Mouse (Mus musculus) splenic B cell, adult 2 months (primary cell): ENCODE data around the gene Pqlc2.

Source experiments
- DNase-seq: peaks from one replicate; pipeline ENCODE4 v3.0.0-alpha.2; 2011; ENCODE audit warnings: low read depth, low spot score
- H3K27me3 ChIP-seq: 2 replicates; pipeline ENCODE4 v1.6.1; 2012; ENCODE audit warnings: mild to moderate bottlenecking, low read length, moderate library complexity, mixed read lengths; ENCODE audit not compliant: control insufficient read depth, poor library complexity, insufficient read depth, severe bottlenecking
- H3K36me3 ChIP-seq: 2 replicates; pipeline ENCODE4 v1.6.1; 2012; ENCODE audit warnings: mild to moderate bottlenecking, low read length, moderate library complexity, mixed read lengths; ENCODE audit not compliant: control insufficient read depth, poor library complexity, insufficient read depth, severe bottlenecking

Gene Pqlc2

DNA sequence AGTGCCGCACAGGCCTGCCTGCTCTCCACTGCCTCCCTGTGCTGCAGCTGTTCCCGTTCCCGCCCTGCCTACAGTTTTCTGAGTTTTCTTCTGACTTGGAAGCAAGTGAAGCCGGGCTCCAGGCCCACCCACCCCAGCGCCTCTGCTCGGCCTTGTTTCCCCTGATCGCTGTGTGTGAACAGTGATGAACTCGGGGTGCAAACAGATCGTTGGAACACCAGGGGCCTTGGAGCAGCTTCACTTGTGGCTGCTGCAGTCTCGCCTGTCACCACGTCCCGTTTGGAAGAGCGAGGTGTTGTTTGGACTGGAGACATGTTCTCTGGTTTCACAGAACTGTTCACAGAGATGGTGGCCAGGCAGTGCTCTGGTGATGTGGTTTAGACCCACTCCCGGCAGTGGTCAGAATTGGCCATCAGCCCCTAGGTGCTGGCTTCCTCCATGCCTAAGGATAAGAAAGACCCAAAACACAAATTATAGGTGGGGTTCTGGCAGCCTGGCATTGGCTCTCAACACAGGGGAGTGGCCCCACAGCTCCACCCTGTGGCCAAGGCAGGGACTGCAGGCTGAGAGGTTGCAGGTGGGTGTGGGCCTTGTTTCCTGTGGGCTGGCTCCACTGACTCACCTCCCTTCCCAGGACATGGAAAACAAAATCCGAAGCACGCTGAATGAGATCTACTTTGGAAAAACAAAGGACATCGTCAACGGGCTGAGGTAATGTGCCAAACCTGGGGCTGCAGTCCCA is 23.2 kb downstream of the Pqlc2 start:
- DNase-seq: peak; percentile 81
- H3K27me3 ChIP-seq: no peaks in the 10 kb centered on the region

DNA sequence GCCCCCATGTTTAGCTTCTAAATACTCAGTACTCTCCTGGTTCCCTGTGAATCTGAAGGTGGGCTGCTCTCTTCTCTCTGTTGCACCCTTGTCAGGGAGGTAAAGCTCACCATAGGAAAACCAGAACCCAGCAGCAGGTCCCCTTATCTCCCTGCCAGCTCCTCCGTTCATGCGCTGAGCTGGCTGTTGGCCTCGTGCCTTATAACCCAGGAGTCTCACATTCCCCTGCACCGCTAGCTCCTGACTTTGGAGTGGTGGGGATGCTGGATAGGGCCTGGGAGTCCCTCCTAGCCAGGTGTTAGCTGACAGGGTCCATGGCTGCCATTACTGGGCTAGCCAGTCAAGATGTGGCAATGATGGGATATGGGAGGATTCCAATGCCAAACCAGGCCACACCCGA is 24.3 kb downstream of the Pqlc2 start:
- H3K27me3 ChIP-seq: no peaks in the 10 kb centered on the region
- peaks cover 7% of the 10 kb centered on the region for H3K36me3 ChIP-seq
- no peak for DNase-seq

More for the DNA sequence above, 23.2 kb downstream of the Pqlc2 start:
- H3K36me3 ChIP-seq: peaks cover 8% of the 10 kb centered on the region

DNA sequence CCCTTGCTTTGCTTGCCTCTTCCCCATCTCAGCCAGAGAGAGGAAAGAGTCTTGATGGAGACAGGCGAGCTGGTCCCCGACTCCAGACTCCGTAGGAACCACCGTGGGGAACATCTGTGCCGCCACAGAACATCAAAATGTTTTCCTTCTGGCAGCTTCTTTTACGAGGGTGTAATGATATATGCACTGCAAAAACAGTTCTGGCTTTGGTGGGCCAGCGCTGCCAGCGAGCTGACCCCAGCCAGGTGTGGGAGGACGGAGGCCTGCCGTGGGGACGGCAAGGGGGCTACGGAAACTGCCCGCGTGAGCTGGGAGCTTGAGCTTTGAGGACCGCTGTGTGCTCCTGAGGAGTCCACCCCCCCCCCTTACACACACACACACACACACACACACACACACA is 25.6 kb downstream of the Pqlc2 start:
- DNase-seq: no peak
- Histone ChIP-seq H3K27me3 (no peaks in the 10 kb centered on the region), H3K36me3 (peaks cover 3% of the 10 kb centered on the region)

DNA sequence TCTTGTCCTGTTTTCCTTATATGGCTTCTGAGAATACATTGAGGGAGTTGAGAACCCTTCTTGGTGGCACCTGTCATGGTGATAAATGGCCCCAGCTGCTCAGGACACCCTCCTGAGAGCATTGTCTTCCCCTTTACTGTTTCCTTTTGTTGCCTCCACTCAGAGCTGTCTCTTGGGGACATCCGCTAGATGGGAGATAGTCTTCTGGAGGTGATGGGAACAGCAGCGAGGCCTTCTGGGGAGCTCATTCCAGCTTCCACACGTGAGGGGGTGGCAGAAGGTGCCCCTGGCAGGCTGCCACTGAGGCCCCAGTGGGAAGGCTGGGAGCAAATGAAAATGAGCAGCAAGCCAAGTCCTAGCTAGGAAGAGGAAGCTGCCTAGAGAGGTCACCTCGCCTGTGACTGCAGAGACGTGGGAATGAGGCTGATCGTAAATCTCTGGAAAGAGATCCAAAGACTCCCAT is 27.5 kb downstream of the Pqlc2 start:
- H3K27me3 ChIP-seq: no peaks in the 10 kb centered on the region
- no peak for DNase-seq
- peaks cover 3% of the 10 kb centered on the region for H3K36me3 ChIP-seq

DNA sequence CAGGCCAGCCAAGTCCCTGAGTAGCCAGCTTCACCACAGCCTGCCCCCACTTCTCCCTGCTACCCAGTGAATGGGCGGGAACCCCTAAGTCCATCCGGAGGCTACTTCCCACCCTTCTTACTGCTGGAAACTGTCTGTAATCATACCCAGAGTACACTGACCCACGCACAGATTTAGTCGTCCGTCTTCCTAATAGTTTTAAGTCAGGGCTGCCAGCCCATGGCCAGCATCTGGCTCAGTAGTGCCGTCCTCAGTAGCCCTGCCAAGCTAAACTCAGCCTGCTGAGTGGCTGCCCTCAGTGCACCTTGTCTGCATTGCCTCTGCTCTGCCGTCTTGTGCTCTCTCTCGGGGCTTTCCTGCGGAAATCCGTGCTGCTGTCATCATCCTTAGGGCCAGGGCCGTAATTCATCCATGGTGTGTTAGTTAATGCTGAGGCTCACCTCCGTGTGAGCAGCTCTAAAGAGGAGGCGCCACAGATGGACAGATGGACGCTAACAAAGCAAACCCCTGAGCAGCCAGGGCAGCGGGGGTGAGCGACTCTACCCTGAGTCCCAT is 28.6 kb downstream of the Pqlc2 start:
- Histone ChIP-seq H3K27me3 (no peaks in the 10 kb centered on the region), H3K36me3 (peaks cover 3% of the 10 kb centered on the region)
- no peak for DNase-seq

DNA sequence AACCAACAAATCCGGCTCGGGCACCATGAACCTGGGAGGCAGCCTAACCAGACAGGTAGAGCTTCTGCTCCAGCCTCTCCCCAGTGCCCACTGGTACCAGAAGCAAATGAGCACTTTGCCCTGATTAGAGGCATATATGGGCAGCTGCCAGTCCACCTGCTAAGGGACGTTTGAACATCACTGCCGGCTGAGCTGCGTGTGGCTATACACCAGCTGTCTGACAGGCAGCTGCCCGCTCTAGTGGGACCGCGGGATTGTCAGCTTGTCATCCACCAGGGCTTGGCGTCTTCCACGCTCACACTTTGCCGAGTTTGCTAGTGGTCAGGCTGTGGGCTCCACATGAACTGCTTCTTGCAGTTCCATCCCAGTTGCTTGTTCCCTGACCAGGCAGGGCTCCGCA is 30.0 kb downstream of the Pqlc2 start:
- H3K27me3 ChIP-seq: no peaks in the 10 kb centered on the region
- DNase-seq: no peak

DNA sequence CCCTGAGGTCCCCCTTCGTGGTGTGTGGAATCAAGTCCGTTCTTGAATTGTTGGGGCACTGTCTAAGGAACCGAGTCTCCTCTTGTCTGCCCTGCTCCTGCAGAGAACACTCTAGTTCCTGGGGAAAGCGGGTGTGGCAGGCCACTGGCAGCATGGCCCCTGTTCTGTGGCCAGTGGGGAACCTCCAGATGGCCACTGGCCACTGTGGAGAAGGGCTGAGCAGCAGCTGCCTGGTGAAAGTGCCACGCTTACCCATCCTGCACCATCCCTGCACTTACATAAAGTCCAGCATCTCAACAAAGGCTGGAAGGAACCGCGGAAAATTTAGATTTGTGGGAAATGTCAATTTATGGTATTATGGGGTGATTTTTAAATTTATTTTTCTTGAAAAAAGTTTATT is 34.1 kb downstream of the Pqlc2 start:
- H3K36me3 ChIP-seq: no peaks in the 10 kb centered on the region; the same call in none of the 2 replicates

More for the DNA sequence above, 30.0 kb downstream of the Pqlc2 start:
- H3K36me3 ChIP-seq: peaks cover 3% of the 10 kb centered on the region

DNA sequence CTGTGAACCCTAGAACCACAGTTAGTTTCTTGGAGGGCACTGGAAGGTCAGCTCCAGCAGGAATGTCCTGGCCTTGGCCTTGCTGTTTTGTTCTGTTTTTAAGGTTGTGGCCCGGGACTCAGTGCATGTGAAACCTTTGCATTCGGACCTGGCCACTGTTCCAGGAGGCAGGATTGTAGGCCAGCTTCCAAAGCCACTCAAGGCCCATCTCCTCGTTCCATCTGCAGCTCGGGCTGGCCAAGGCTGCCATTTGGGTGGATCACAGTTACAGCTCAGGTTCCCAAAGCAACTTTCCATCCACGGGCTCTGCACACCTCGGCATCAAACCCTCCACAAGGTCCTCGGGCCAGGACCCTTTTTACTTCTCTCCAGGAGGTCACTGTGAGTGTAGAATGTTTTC is 35.9 kb downstream of the Pqlc2 start:
- DNase-seq: no peak
- no peaks in the 10 kb centered on the region for H3K27me3 ChIP-seq
- no peaks in the 10 kb centered on the region; the same call in none of the 2 replicates for H3K36me3 ChIP-seq

More for the DNA sequence above, 34.1 kb downstream of the Pqlc2 start:
- DNase-seq: no peak
- H3K27me3 ChIP-seq: no peaks in the 10 kb centered on the region

DNA sequence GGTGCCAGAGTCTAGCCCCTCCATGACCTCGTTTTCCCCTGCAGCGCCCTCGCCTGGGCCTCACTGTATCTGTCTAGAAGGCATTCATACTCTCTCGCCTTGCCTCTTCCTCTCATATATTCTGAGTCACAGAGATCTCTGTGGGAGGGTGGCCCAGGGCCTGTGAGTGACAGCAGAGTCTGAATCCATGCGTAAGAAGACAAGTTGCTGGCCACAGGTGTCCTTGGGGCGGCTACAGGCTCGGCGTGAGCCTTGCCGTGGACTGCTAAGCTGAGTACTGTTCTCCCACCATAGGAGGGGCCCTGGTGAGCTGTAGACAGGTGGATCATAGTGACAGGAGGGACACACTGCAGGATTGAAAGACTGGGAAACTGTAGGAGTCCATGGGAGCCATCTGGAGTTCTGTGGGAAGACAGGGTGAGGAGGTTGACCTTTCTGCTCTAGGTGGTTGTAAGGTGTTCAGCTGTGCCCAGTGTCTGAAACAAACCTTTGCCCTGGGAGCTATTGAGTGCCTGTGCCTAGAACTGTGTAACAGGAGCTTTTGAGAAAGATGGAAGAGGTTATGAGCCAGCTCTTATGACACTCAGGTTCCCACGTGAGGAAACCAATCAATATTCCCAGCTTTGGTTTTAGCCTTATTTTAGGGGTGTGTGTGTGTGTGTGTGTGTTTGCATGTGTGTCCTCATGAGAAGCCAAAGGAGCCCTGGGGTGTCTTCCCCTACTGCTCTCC is 37.4 kb downstream of the Pqlc2 start:
- H3K27me3 ChIP-seq: no peaks in the 10 kb centered on the region
- DNase-seq: no peak
- H3K36me3 ChIP-seq: no peaks in the 10 kb centered on the region; the same call in none of the 2 replicates

DNA sequence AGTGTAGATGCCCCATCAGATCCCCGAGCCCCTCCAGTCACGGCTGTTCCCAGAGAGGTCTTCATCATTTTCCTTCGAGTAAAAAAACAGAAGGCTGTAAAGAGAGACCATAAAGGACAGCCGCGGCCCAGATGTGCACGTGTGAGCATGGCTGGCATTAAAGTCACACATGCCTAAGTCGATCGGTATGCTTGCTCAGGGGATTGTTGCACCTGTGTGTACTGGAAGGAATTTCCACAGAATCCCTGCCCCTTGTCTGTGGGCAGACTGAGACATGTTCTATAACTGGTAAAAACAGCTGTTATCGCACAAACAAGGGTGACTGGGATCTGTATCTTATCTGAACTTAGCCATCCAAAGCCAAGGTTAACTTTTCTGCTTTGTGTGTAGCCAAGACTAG is 38.9 kb downstream of the Pqlc2 start:
- no peak for DNase-seq
- H3K36me3 ChIP-seq: no peaks in the 10 kb centered on the region; the same call in none of the 2 replicates
- no peaks in the 10 kb centered on the region for H3K27me3 ChIP-seq

DNA sequence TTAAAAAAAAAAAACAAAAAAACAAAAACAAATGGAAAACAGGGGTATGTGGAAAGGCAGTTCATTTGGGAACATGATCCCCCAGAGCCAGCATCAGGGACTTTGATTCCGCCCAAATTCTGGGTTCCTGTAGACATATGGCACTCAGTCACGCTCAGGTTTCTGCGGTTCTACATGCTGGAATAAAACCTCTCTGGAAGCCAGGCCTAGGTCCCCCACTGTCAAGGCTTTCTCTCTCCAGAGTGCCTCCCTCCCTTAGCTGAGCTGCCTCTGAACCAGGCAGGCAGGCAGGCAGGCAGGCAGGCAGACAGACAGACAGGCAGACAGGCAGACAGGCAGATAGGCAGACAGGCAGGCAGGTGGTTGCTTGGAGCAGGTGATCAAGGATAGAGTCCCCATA is 40.3 kb downstream of the Pqlc2 start:
- no peaks in the 10 kb centered on the region; the same call in none of the 2 replicates for H3K36me3 ChIP-seq
- H3K27me3 ChIP-seq: no peaks in the 10 kb centered on the region
- no peak for DNase-seq

DNA sequence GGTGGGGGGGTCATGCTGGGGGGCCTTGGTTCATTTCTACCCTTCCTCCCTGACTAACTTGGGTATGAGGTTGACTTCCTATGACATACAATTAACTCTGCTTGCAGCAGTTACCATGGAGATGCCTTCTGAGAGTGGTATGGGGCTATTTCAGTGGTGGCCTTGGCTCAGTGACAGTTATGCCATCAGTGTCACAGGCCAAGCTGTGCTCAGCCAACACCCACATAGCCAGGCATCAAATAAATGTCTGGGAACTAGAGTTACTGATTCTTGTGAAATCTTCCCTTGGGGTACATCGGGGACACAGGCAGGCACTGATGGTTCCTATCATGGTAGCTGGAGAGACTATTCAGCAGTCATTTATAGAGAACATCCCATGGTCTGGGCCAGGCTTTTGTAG is 42.3 kb downstream of the Pqlc2 start:
- Histone ChIP-seq H3K36me3 (peaks cover 6% of the 10 kb centered on the region), H3K27me3 (no peaks in the 10 kb centered on the region)
- DNase-seq: no peak

DNA sequence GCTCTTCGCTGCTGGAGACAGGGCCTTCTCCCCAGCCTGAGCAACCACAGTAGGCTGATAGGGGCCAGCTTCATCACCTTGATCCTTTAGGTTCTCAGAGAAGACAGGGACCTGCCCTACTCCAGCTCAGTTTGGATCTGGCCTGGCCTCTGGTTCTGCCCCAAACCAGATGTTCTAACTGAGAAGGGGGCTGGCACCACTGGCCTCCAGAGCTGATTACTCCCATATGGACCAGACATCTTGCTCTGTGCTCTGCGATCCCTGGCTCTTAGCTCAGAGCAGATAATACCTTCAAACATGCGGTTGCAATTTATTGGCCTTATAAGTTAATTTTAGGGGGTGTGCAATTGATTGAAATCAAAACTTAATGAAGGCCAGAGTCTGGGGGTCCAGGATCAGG is 43.2 kb downstream of the Pqlc2 start:
- H3K27me3 ChIP-seq: no peaks in the 10 kb centered on the region
- DNase-seq: no peak
- H3K36me3 ChIP-seq: peaks cover 8% of the 10 kb centered on the region

DNA sequence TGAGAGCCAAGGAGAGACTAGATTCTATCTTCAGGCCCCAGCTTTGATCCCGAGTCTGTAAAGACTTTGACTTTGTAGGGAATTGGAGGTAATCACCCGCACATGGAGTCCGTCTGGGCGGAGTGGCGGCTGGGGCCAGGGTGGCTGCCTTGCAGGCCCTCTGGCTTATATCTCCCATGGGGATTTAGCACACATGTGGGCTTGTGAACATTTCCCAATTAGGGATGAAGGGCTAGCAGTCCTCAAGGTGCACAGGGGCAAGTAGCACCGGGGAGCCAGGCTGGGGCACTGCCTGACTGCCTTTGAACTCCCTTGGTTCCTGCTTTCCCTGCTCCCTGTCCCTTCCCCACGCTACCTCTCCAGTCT is 44.0 kb downstream of the Pqlc2 start:
- no peak for DNase-seq
- Histone ChIP-seq H3K36me3 (peaks cover 12% of the 10 kb centered on the region), H3K27me3 (no peaks in the 10 kb centered on the region)
